Mouse (Mus musculus): ENCODE data around the gene Rims4. TPM values are rescaled to one million over a fixed set of nuclear protein-coding genes. Genes with fewer than 3 reads are reported as not detected.

The Rims4 gene
- polyA plus RNA-seq, 1 experiment from 2014 or later = 0.98 TPM

GRCm38 (mm10) chr2:163943056-163943455 lies 24.6 kb upstream of the Rims4 start:
- Histone ChIP-seq H3K4me1 (replicated peaks; ENCODE audit: control insufficient read depth, insufficient read depth, low read length) (no peaks in the 10 kb centered on the region), H3K27ac (ENCODE audit: low read depth, low read length) (no peak overlapping the region), H3K4me2 (ENCODE audit: low read depth, low read length, severe bottlenecking) (no peak overlapping the region), H3K9me3 (ENCODE audit: control insufficient read depth, low read length) (no peaks in the 10 kb centered on the region), H3K36me3 (ENCODE audit: control insufficient read depth, insufficient read depth, low read length) (no peaks in the 10 kb centered on the region), H3K9ac (ENCODE audit: low read length) (no peak overlapping the region), H3K4me3 (ENCODE audit: low read depth, low read length) (no peak overlapping the region), H3K27me3 (ENCODE audit: control insufficient read depth, insufficient read depth, low read length) (no peaks in the 10 kb centered on the region)
- DNase-seq (ENCODE audit: low spot score) (no peak), ATAC-seq (replicated peaks; ENCODE audit: low FRiP score) (no peak)
- WGBS = 76% methylated on average over 6 of the region's 6 CpGs

DNA sequence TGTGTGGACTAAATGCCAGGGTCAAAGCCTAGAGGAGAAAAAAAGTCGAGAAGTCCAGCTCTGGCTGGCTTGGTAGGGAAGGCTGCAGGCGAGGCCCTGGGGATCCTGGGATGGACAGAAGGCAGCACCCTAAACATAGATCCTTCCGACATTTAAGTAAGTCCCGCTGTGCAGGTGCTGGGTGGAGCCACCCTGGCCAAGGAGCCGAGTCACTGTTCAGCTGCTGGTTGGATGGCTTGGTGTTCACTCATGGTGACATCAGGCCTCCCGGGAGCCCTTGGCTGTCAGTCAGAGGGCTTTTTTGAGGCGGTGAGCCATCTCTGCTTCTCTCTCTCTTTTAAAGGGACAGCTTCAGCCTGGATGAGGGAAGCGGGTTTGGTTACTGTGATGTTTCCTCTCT lies 21.0 kb upstream of the Rims4 start:
- H3K9me3 ChIP-seq (ENCODE audit: control insufficient read depth, low read length) = no peaks in the 10 kb centered on the region
- no peak overlapping the region for H3K4me2 ChIP-seq (ENCODE audit: low read depth, low read length, severe bottlenecking)
- no peak overlapping the region for H3K27ac ChIP-seq (ENCODE audit: low read depth, low read length)
- H3K9ac ChIP-seq (ENCODE audit: low read length) = no peak overlapping the region
- no peaks in the 10 kb centered on the region for H3K4me1 ChIP-seq (replicated peaks; ENCODE audit: control insufficient read depth, insufficient read depth, low read length)
- no peak for ATAC-seq (replicated peaks; ENCODE audit: low FRiP score)
- no peak overlapping the region for H3K4me3 ChIP-seq (ENCODE audit: low read depth, low read length)
- DNase-seq (ENCODE audit: low spot score) = no peak
- H3K27me3 ChIP-seq (ENCODE audit: control insufficient read depth, insufficient read depth, low read length) = no peaks in the 10 kb centered on the region
- 47% methylated on average over 8 of the region's 8 CpGs for WGBS
- H3K36me3 ChIP-seq (ENCODE audit: control insufficient read depth, insufficient read depth, low read length) = no peaks in the 10 kb centered on the region

- H3K27me3 ChIP-seq (ENCODE audit: control insufficient read depth, insufficient read depth, low read length) = no peaks in the 10 kb centered on the region
- H3K4me2 ChIP-seq (ENCODE audit: low read depth, low read length, severe bottlenecking) = no peak overlapping the region
- H3K4me3 ChIP-seq (ENCODE audit: low read depth, low read length) = no peak overlapping the region
- ATAC-seq (replicated peaks; ENCODE audit: low FRiP score) (no peak), DNase-seq (ENCODE audit: low spot score) (no peak)
- no peaks in the 10 kb centered on the region for H3K36me3 ChIP-seq (ENCODE audit: control insufficient read depth, insufficient read depth, low read length)
- 58% methylated on average over 7 of the region's 7 CpGs for WGBS
- H3K27ac ChIP-seq (ENCODE audit: low read depth, low read length) = no peak overlapping the region
- H3K9me3 ChIP-seq (ENCODE audit: control insufficient read depth, low read length) = no peaks in the 10 kb centered on the region
- H3K4me1 ChIP-seq (replicated peaks; ENCODE audit: control insufficient read depth, insufficient read depth, low read length) = no peaks in the 10 kb centered on the region
- H3K9ac ChIP-seq (ENCODE audit: low read length) = no peak overlapping the region
Observed at GRCm38 (mm10) chr2:163932151-163932550, 13.7 kb upstream of the Rims4 start.

DNA sequence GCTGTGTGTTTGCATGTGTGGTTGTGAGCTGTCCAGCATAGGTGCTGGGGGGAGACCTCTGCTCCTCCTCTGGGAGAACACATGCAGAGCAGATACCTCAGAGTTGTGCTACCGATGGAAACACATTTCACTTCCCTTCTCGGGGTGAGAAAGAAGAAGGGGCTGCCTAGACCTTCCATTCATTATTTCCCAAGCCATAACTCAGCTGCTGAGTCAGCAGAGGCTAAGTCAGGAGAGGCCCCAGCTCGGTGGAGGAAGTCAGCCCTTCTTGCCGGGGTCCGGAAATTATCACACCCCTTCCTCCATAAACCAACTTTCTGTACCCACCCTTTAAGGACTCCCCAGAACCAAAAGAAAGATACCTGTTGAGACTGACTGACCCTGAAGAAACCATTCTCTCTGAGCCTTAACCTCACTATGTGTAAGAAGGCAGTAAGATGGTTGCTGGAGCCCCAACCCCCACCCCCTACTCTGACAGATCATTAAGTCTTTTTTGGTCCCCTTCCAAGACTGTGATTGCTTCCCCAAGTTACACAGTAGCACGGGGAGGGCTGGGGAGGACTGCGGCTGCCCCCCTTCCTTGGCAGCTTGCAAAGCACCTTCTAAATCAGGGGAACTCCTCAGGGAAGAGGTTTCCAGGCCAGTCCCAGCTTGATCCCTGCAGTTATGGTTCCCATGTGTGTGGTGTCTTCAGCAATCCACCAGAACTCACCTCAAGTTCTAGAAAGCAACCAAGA lies 10.1 kb upstream of the Rims4 start:
- Histone ChIP-seq H3K4me2 (ENCODE audit: low read depth, low read length, severe bottlenecking) (no peak overlapping the region), H3K27ac (ENCODE audit: low read depth, low read length) (no peak overlapping the region), H3K4me1 (replicated peaks; ENCODE audit: control insufficient read depth, insufficient read depth, low read length) (no peaks in the 10 kb centered on the region), H3K4me3 (ENCODE audit: low read depth, low read length) (no peak overlapping the region), H3K36me3 (ENCODE audit: control insufficient read depth, insufficient read depth, low read length) (no peaks in the 10 kb centered on the region), H3K27me3 (ENCODE audit: control insufficient read depth, insufficient read depth, low read length) (no peaks in the 10 kb centered on the region), H3K9me3 (ENCODE audit: control insufficient read depth, low read length) (no peaks in the 10 kb centered on the region), H3K9ac (ENCODE audit: low read length) (no peak overlapping the region)
- ATAC-seq (replicated peaks; ENCODE audit: low FRiP score) (no peak), DNase-seq (ENCODE audit: low spot score) (no peak)
- 80% methylated on average over 7 of the region's 7 CpGs for WGBS

DNA sequence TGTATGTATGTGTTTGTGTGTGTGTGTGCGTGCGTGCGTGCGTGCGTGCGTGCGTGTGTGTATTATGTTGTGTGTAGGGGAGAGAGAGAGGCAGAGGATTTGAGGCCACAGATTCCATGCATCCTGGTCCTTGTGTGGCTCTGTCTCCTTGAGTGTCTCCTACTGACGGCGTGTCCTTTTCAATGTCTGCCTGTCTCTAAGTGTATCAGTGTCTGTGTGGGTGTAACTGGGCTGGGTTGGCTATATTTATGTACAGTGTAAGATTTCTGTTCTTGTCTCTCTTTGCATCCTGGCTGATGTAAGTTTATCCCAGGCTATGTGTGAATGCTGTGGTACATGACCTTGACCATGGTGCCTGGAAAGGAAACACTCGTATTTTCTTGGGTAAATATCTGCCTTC lies 6.6 kb upstream of the Rims4 start:
- ATAC-seq (replicated peaks; ENCODE audit: low FRiP score) (no peak), DNase-seq (ENCODE audit: low spot score) (no peak)
- no peaks in the 10 kb centered on the region for H3K36me3 ChIP-seq (ENCODE audit: control insufficient read depth, insufficient read depth, low read length)
- H3K27me3 ChIP-seq (ENCODE audit: control insufficient read depth, insufficient read depth, low read length) = peaks cover 2% of the 10 kb centered on the region; the same call in 1 of the 2 replicates
- H3K4me2 ChIP-seq (ENCODE audit: low read depth, low read length, severe bottlenecking) = no peak overlapping the region
- no peaks in the 10 kb centered on the region for H3K9me3 ChIP-seq (ENCODE audit: control insufficient read depth, low read length)
- 94% methylated on average over 10 of the region's 10 CpGs for WGBS
- H3K4me1 ChIP-seq (replicated peaks; ENCODE audit: control insufficient read depth, insufficient read depth, low read length) = no peaks in the 10 kb centered on the region
- H3K9ac ChIP-seq (ENCODE audit: low read length) = no peak overlapping the region
- no peak overlapping the region for H3K27ac ChIP-seq (ENCODE audit: low read depth, low read length)
- no peak overlapping the region for H3K4me3 ChIP-seq (ENCODE audit: low read depth, low read length)

GRCm38 (mm10) chr2:163924531-163924930 lies 6.0 kb upstream of the Rims4 start:
- no peak overlapping the region for H3K4me3 ChIP-seq (ENCODE audit: low read depth, low read length)
- peaks cover 7% of the 10 kb centered on the region for H3K27me3 ChIP-seq (ENCODE audit: control insufficient read depth, insufficient read depth, low read length)
- 68% methylated on average over 3 of the region's 3 CpGs for WGBS
- no peak for ATAC-seq (replicated peaks; ENCODE audit: low FRiP score)
- H3K4me1 ChIP-seq (replicated peaks; ENCODE audit: control insufficient read depth, insufficient read depth, low read length) = no peaks in the 10 kb centered on the region
- no peak for DNase-seq (ENCODE audit: low spot score)
- H3K4me2 ChIP-seq (ENCODE audit: low read depth, low read length, severe bottlenecking) = no peak overlapping the region
- no peak overlapping the region for H3K27ac ChIP-seq (ENCODE audit: low read depth, low read length)
- no peaks in the 10 kb centered on the region for H3K9me3 ChIP-seq (ENCODE audit: control insufficient read depth, low read length)
- no peaks in the 10 kb centered on the region for H3K36me3 ChIP-seq (ENCODE audit: control insufficient read depth, insufficient read depth, low read length)
- no peak overlapping the region for H3K9ac ChIP-seq (ENCODE audit: low read length)

- Histone ChIP-seq H3K9me3 (ENCODE audit: control insufficient read depth, low read length) (no peaks in the 10 kb centered on the region), H3K27me3 (ENCODE audit: control insufficient read depth, insufficient read depth, low read length) (peaks cover 20% of the 10 kb centered on the region), H3K36me3 (ENCODE audit: control insufficient read depth, insufficient read depth, low read length) (no peaks in the 10 kb centered on the region), H3K4me3 (ENCODE audit: low read depth, low read length) (no peak overlapping the region), H3K27ac (ENCODE audit: low read depth, low read length) (no peak overlapping the region), H3K4me1 (replicated peaks; ENCODE audit: control insufficient read depth, insufficient read depth, low read length) (0 out of 2 replicates have a peak, but pooled peaks cover 2% of the 10 kb centered on the region), H3K9ac (ENCODE audit: low read length) (no peak overlapping the region), H3K4me2 (ENCODE audit: low read depth, low read length, severe bottlenecking) (no peak overlapping the region)
- DNase-seq (ENCODE audit: low spot score) = no peak
- ATAC-seq (replicated peaks; ENCODE audit: low FRiP score) = no peak
- WGBS = 54% methylated on average over 9 of the region's 9 CpGs
Observed at GRCm38 (mm10) chr2:163923113-163923512, 4.6 kb upstream of the Rims4 start.

DNA sequence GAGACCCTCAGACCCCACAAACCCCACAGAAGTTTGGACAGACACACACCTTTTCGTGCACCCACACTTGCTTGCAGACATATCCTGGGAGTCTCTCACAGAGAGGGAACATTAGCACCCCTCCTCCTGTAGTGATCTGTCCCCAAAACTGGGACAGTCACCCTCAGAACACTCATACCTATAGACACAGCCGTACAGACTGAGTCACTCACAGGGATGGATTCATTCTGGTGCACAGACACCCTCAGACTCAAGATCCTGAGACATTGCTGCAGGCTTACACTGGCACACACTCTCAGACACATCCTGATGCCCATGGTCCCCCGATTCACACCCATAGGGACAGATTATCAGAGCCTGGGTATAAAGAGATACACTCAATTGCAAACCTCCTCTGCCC lies 1.1 kb upstream of the Rims4 start:
- 67% methylated on average over 3 of the region's 3 CpGs for WGBS
- ATAC-seq (replicated peaks; ENCODE audit: low FRiP score) = no peak
- H3K27me3 ChIP-seq (ENCODE audit: control insufficient read depth, insufficient read depth, low read length) = peaks cover 41% of the 10 kb centered on the region

DNA sequence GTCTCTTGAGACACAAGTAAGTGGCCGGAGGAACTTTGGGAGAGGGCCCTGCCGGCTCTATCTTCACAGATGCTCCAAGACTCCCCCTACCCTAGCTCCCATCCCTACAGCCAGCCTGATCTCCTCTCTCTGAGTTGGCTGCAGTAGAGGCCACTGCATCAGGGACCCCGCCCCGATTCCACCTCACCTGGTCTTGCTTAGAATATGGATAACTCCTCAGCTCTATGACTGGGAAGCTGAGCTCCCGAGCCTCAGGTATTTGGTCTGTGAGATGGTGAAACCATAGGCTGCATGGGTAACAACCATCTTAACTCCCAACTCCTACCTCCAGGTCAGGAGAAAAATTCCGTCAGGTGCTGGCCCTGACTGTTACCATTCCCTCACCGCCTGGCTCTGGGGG lies 1.8 kb downstream of the Rims4 start:
- DNase-seq (ENCODE audit: low spot score) = no peak
- no peak overlapping the region for H3K9ac ChIP-seq (ENCODE audit: low read length)
- peaks cover 41% of the 10 kb centered on the region for H3K27me3 ChIP-seq (ENCODE audit: control insufficient read depth, insufficient read depth, low read length)
- 79% methylated on average over 7 of the region's 7 CpGs for WGBS
- H3K4me1 ChIP-seq (replicated peaks; ENCODE audit: control insufficient read depth, insufficient read depth, low read length) = peaks cover 2% of the 10 kb centered on the region; the same call in 1 of the 2 replicates
- H3K4me3 ChIP-seq (ENCODE audit: low read depth, low read length) = no peak overlapping the region
- no peaks in the 10 kb centered on the region for H3K9me3 ChIP-seq (ENCODE audit: control insufficient read depth, low read length)
- H3K27ac ChIP-seq (ENCODE audit: low read depth, low read length) = no peak overlapping the region
- no peak for ATAC-seq (replicated peaks; ENCODE audit: low FRiP score)
- H3K4me2 ChIP-seq (ENCODE audit: low read depth, low read length, severe bottlenecking) = no peak overlapping the region
- H3K36me3 ChIP-seq (ENCODE audit: control insufficient read depth, insufficient read depth, low read length) = no peaks in the 10 kb centered on the region

More for the DNA sequence above, 1.1 kb upstream of the Rims4 start:
- Histone ChIP-seq H3K4me1 (replicated peaks; ENCODE audit: control insufficient read depth, insufficient read depth, low read length) (peaks cover 2% of the 10 kb centered on the region; the same call in 1 of the 2 replicates), H3K36me3 (ENCODE audit: control insufficient read depth, insufficient read depth, low read length) (no peaks in the 10 kb centered on the region), H3K9ac (ENCODE audit: low read length) (no peak overlapping the region), H3K9me3 (ENCODE audit: control insufficient read depth, low read length) (no peaks in the 10 kb centered on the region), H3K4me2 (ENCODE audit: low read depth, low read length, severe bottlenecking) (peak overlapping the region; percentile 91; the same call in 1 of the 2 replicates), H3K27ac (ENCODE audit: low read depth, low read length) (no peak overlapping the region), H3K4me3 (ENCODE audit: low read depth, low read length) (no peak overlapping the region)
- DNase-seq (ENCODE audit: low spot score) = no peak

Data from forebrain, embryonic 11.5 days (tissue).